Mouse (Mus musculus) bone marrow, adult 2 months (tissue): ENCODE results near the gene Dido1.

Source experiments
- CTCF ChIP-seq: fragments of 200-500 bp; IDR thresholded peaks from 2 replicates; pipeline ENCODE4 v1.5.1; 2011; ENCODE audit warnings: low read length, control low read depth; ENCODE audit not compliant: control insufficient read depth, insufficient read depth
- POLR2A ChIP-seq: fragments of 200-500 bp; IDR thresholded peaks from 2 replicates; pipeline ENCODE4 v1.6.1; 2011; ENCODE audit warnings: low read depth, mild to moderate bottlenecking, control low read depth, low read length, borderline replicate concordance; ENCODE audit not compliant: control insufficient read depth

DNA sequence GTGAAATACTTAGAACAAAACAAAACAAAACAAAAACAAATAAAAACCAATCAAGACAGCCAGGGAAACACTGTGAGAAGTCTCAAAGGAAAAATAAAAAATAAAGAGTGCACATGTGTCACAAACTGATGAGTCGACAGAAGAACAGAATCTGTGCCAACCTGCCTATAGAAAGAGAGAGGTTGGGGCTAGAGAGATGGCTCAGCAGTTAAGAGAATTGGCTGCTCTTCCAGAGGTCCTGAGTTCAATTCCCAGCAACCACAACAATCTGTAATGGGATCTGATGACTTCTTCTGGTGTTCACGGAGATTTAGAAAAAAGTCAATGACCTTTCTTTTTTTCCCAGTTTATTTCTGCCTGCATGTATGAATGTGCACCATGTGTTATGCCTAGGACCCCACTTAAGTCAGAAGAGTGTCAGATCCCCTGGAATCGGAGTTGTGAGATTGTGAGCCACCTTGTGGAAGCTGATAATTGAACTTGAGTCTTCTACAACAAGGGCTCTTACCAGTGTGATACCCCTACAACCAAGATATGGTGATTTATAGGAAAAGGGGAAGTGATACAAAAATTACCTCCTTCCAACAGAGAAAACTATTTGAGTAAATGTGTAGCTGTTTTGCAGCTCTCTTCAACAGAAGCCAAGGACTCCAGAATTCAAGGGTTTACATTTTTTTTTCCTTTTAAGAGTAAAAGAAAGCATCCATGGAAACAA, 6.0 kb downstream of the Dido1 start:
- no peak for TF ChIP-seq POLR2A
- TF ChIP-seq CTCF, result no peak
